Mouse (Mus musculus) intestine, postnatal 0 days (tissue): ENCODE measurements around the gene Josd2. TPM values are rescaled to one million over a fixed set of nuclear protein-coding genes. Genes with fewer than 3 reads are reported as not detected.
A peak's percentile ranks its signal among the peaks of the same experiment; 100 is the strongest.

Experiments
- ATAC-seq: fragments of 200-750 bp; cut with Nextera tagmentation; 2 replicates; pipeline ENCODE4 v1.8.0; 2017; ENCODE audit warnings: mild to moderate bottlenecking, moderate TSS enrichment, moderate library complexity
- H3K27ac ChIP-seq: fragments of 300-500 bp; sonication (generic); 2 replicates; pipeline ENCODE4 v1.5.1; 2014; ENCODE audit warnings: mild to moderate bottlenecking, low read depth, low read length, moderate library complexity
- H3K27me3 ChIP-seq: fragments of 300-500 bp; sonication (generic); replicated peaks from 2 replicates; pipeline ENCODE4 v1.6.1; 2014; ENCODE audit warnings: low read length, mixed read lengths; ENCODE audit not compliant: control insufficient read depth, insufficient read depth
- H3K36me3 ChIP-seq: fragments of 300-500 bp; sonication (generic); 2 replicates; pipeline ENCODE4 v1.6.1; 2014; ENCODE audit warnings: mild to moderate bottlenecking, moderate library complexity; ENCODE audit not compliant: control insufficient read depth, insufficient read depth
- H3K4me1 ChIP-seq: fragments of 300-500 bp; sonication (generic); replicated peaks from 2 replicates; pipeline ENCODE4 v1.6.1; 2014; ENCODE audit warnings: antibody characterized with exemption, low read length, mixed read lengths; ENCODE audit not compliant: control insufficient read depth, insufficient read depth
- H3K4me2 ChIP-seq: fragments of 300-500 bp; sonication (generic); replicated peaks from 2 replicates; pipeline ENCODE4 v1.6.1; 2014; ENCODE audit warnings: low read depth, mild to moderate bottlenecking, moderate library complexity
- H3K4me3 ChIP-seq: fragments of 300-500 bp; sonication (generic); 2 replicates; pipeline ENCODE4 v1.5.1; 2014; ENCODE audit warnings: low read depth, low read length
- H3K9ac ChIP-seq: fragments of 300-500 bp; sonication (generic); 2 replicates; pipeline ENCODE4 v1.6.1; 2014; ENCODE audit warnings: mild to moderate bottlenecking, low read depth, low read length
- H3K9me3 ChIP-seq: fragments of 300-500 bp; sonication (generic); 2 replicates; pipeline ENCODE4 v1.6.1; 2016; ENCODE audit warnings: mixed run types; ENCODE audit not compliant: control insufficient read depth
- CTCF ChIP-seq: sonication (generic); IDR thresholded peaks from 2 replicates; pipeline ENCODE4 v1.5.1; 2016; ENCODE audit warnings: low read depth, mild to moderate bottlenecking, control low read depth, antibody characterized with exemption, moderate library complexity
- WGBS: fragments of 180-500 bp; shearing (Covaris S2); extraction: QIAGEN DNeasy Blood & Tissue Kit; methylation state at CpG from one replicate; pipeline ENCODE4 v1.1.7; 2014; 5-methylcytosine and 5-hydroxymethylcytosine counted together
- polyA plus RNA-seq: library from polyadenylated mRNA; unstranded; fragments of >200 nt; fragmentation: Nextera tagmentation; extraction: Ambion mirVana; gene quantifications from 2 replicates; pipeline ENCODE4 v1.2.1, GENCODE M21; 2015

The Josd2 gene
- polyA plus RNA-seq, 1 experiment from 2014 or later = 28.6 TPM

GRCm38 (mm10) chr7:44444886-44445527 is 22.8 kb upstream of the Josd2 start:
- Histone ChIP-seq H3K36me3 (no peaks in the 10 kb centered on the region), H3K4me2 (no peak overlapping the region), H3K9me3 (no peaks in the 10 kb centered on the region), H3K27me3 (peaks cover 64% of the 10 kb centered on the region), H3K4me3 (no peak overlapping the region), H3K4me1 (no peaks in the 10 kb centered on the region), H3K27ac (no peak overlapping the region), H3K9ac (no peak overlapping the region)
- TF ChIP-seq CTCF = no peak
- ATAC-seq = no peak
- 6% methylated on average over 29 of the region's 29 CpGs for WGBS

GRCm38 (mm10) chr7:44445528-44445923 is 22.3 kb upstream of the Josd2 start:
- no peaks in the 10 kb centered on the region for H3K9me3 ChIP-seq
- peaks cover 59% of the 10 kb centered on the region for H3K27me3 ChIP-seq
- ATAC-seq = no peak
- no peak overlapping the region for H3K9ac ChIP-seq
- no peak for TF ChIP-seq CTCF
- H3K36me3 ChIP-seq = no peaks in the 10 kb centered on the region
- H3K27ac ChIP-seq = no peak overlapping the region
- H3K4me1 ChIP-seq = no peaks in the 10 kb centered on the region
- 12% methylated on average over 7 of the region's 7 CpGs for WGBS
- H3K4me3 ChIP-seq = no peak overlapping the region
- H3K4me2 ChIP-seq = no peak overlapping the region

GRCm38 (mm10) chr7:44446070-44446855 is 21.5 kb upstream of the Josd2 start:
- 0 out of 2 replicates have a peak, but pooled peaks have one; percentile 4 for TF ChIP-seq CTCF
- Histone ChIP-seq H3K9me3 (no peaks in the 10 kb centered on the region), H3K27me3 (peaks cover 52% of the 10 kb centered on the region), H3K4me3 (no peak overlapping the region), H3K36me3 (no peaks in the 10 kb centered on the region), H3K9ac (no peak overlapping the region), H3K27ac (no peak overlapping the region), H3K4me1 (no peaks in the 10 kb centered on the region), H3K4me2 (no peak overlapping the region)
- ATAC-seq = no peak
- 41% methylated on average over 12 of the region's 12 CpGs for WGBS

GRCm38 (mm10) chr7:44453256-44453655 is 14.5 kb upstream of the Josd2 start:
- Histone ChIP-seq H3K4me1 (no peaks in the 10 kb centered on the region), H3K27ac (no peak overlapping the region), H3K9ac (no peak overlapping the region), H3K4me2 (no peak overlapping the region), H3K36me3 (no peaks in the 10 kb centered on the region), H3K4me3 (no peak overlapping the region), H3K27me3 (no peaks in the 10 kb centered on the region), H3K9me3 (no peaks in the 10 kb centered on the region)
- TF ChIP-seq CTCF = no peak
- 3% methylated on average over 3 of the region's 3 CpGs for WGBS
- no peak for ATAC-seq

- 74% methylated on average over 1 of the region's 1 CpGs for WGBS
- Histone ChIP-seq H3K4me3 (no peak overlapping the region), H3K9me3 (no peaks in the 10 kb centered on the region), H3K9ac (no peak overlapping the region), H3K4me1 (no peaks in the 10 kb centered on the region), H3K27ac (no peak overlapping the region), H3K27me3 (peaks cover 15% of the 10 kb centered on the region), H3K4me2 (no peak overlapping the region), H3K36me3 (no peaks in the 10 kb centered on the region)
- TF ChIP-seq CTCF = no peak
- ATAC-seq = no peak
Observed at GRCm38 (mm10) chr7:44456302-44456701, 11.5 kb upstream of the Josd2 start.

- 65% methylated on average over 6 of the region's 6 CpGs for WGBS
Observed at GRCm38 (mm10) chr7:44460067-44460466, 7.7 kb upstream of the Josd2 start.

More at GRCm38 (mm10) chr7:44460067-44460466, 7.7 kb upstream of the Josd2 start:
- H3K9ac ChIP-seq = no peak overlapping the region
- no peak for ATAC-seq
- TF ChIP-seq CTCF = no peak
- peaks cover 49% of the 10 kb centered on the region for H3K27me3 ChIP-seq
- no peaks in the 10 kb centered on the region for H3K36me3 ChIP-seq
- H3K4me3 ChIP-seq = no peak overlapping the region
- H3K4me1 ChIP-seq = no peaks in the 10 kb centered on the region
- H3K4me2 ChIP-seq = no peak overlapping the region
- no peak overlapping the region for H3K27ac ChIP-seq
- no peaks in the 10 kb centered on the region for H3K9me3 ChIP-seq
